Mouse (Mus musculus) forebrain, postnatal 0 days (tissue): ENCODE data around the gene Tmem63a. TPM values are rescaled to one million over a fixed set of nuclear protein-coding genes. Genes with fewer than 3 reads are reported as not detected.

Experiments used
- ATAC-seq: fragments of 200-750 bp; cut with Nextera tagmentation; 2 replicates; pipeline ENCODE4 v1.8.0; 2017; ENCODE audit warnings: mild to moderate bottlenecking, moderate library complexity
- DNase-seq: peaks from one replicate; pipeline ENCODE4 v3.0.0-alpha.2; 2015
- H3K27ac ChIP-seq: fragments of 300-500 bp; sonication (generic); 2 replicates; pipeline ENCODE4 v1.5.1; 2014; ENCODE audit warnings: low read depth, mild to moderate bottlenecking, antibody characterized with exemption, low read length, moderate library complexity, mixed read lengths
- H3K27me3 ChIP-seq: fragments of 300-500 bp; sonication (generic); 2 replicates; pipeline ENCODE4 v1.6.1; 2014; ENCODE audit warnings: mild to moderate bottlenecking, low read length, mixed read lengths; ENCODE audit not compliant: insufficient read depth
- H3K36me3 ChIP-seq: fragments of 300-500 bp; sonication (generic); 2 replicates; pipeline ENCODE4 v1.6.1; 2014; ENCODE audit warnings: mild to moderate bottlenecking, moderate library complexity; ENCODE audit not compliant: insufficient read depth
- H3K4me1 ChIP-seq: fragments of 300-500 bp; sonication (generic); 2 replicates; pipeline ENCODE4 v1.6.1; 2014; ENCODE audit warnings: antibody characterized with exemption; ENCODE audit not compliant: insufficient read depth
- H3K4me2 ChIP-seq: fragments of 300-500 bp; sonication (generic); 2 replicates; pipeline ENCODE4 v1.6.1; 2014; ENCODE audit warnings: low read depth, mild to moderate bottlenecking, moderate library complexity
- H3K4me3 ChIP-seq: fragments of 300-500 bp; sonication (generic); 2 replicates; pipeline ENCODE4 v1.5.1; 2014; ENCODE audit warnings: low read depth, low read length, mixed read lengths
- H3K9ac ChIP-seq: fragments of 300-500 bp; sonication (generic); 2 replicates; pipeline ENCODE4 v1.6.1; 2014; ENCODE audit warnings: mild to moderate bottlenecking
- H3K9me3 ChIP-seq: fragments of 300-500 bp; sonication (generic); 2 replicates; pipeline ENCODE4 v1.6.1; 2016; ENCODE audit warnings: low read length
- CTCF ChIP-seq: sonication (generic); IDR thresholded peaks from 2 replicates; pipeline ENCODE4 v1.5.1; 2016; ENCODE audit warnings: antibody characterized with exemption, control low read depth, low read depth
- WGBS: fragments of 180-500 bp; shearing (Covaris S2); extraction: QIAGEN DNeasy Blood & Tissue Kit; methylation state at CpG from one replicate; pipeline ENCODE4 v1.1.7; 2014; 5-methylcytosine and 5-hydroxymethylcytosine counted together
- polyA plus RNA-seq: library from polyadenylated mRNA; unstranded; fragments of >200 nt; fragmentation: Nextera tagmentation; extraction: Ambion mirVana; gene quantifications from 2 replicates; pipeline ENCODE4 v1.2.1, GENCODE M21; 2015
- total RNA-seq: library from RNA; depleted of rRNA; stranded (reverse); fragments of >200 nt; gene quantifications from 2 replicates; pipeline ENCODE4 v1.2.3, GENCODE M21; 2014

The Tmem63a gene
- total and polyA plus RNA-seq, 2 experiments from 2014 or later, result 2.1 to 3.2 TPM

DNA sequence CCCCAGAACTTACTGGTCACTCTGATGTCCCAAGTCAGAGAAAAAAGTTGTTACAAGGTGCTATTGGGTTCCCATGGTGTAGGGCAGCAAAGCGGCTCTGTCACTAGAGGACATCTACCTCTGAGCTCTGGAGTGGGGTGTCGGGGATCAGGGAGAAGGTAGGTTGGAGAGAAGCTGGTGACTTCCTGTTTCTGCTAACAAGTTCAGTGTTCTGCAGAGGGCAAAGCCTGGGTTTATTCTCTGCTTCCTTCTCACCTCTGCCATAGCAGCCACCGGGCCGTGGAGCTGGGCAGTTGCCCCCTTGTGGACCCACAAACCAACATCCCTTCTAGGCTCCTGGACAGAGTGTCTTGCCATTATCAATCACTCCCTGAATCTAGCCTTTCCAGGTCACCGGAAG, 29.4 kb upstream of the Tmem63a start:
- 89% methylated on average over 5 of the region's 5 CpGs for WGBS
- Histone ChIP-seq H3K9ac (no peak overlapping the region), H3K36me3 (peaks cover 11% of the 10 kb centered on the region), H3K4me1 (no peaks in the 10 kb centered on the region), H3K4me2 (no peak overlapping the region), H3K27me3 (no peaks in the 10 kb centered on the region), H3K9me3 (no peaks in the 10 kb centered on the region), H3K27ac (no peak overlapping the region), H3K4me3 (no peak overlapping the region)
- DNase-seq, result no peak
- TF ChIP-seq CTCF, result no peak
- no peak for ATAC-seq

GRCm38 (mm10) chr1:180913797-180914196, 28.3 kb upstream of the Tmem63a start:
- ATAC-seq, result no peak
- H3K27ac ChIP-seq, result no peak overlapping the region
- H3K9me3 ChIP-seq, result no peaks in the 10 kb centered on the region
- H3K36me3 ChIP-seq, result peaks cover 1% of the 10 kb centered on the region; the same call in 1 of the 2 replicates
- no peak overlapping the region for H3K4me2 ChIP-seq
- 48% methylated on average over 4 of the region's 4 CpGs for WGBS
- no peak for TF ChIP-seq CTCF
- DNase-seq, result no peak
- H3K9ac ChIP-seq, result no peak overlapping the region
- H3K4me1 ChIP-seq, result no peaks in the 10 kb centered on the region
- H3K4me3 ChIP-seq, result no peak overlapping the region
- no peaks in the 10 kb centered on the region for H3K27me3 ChIP-seq

DNA sequence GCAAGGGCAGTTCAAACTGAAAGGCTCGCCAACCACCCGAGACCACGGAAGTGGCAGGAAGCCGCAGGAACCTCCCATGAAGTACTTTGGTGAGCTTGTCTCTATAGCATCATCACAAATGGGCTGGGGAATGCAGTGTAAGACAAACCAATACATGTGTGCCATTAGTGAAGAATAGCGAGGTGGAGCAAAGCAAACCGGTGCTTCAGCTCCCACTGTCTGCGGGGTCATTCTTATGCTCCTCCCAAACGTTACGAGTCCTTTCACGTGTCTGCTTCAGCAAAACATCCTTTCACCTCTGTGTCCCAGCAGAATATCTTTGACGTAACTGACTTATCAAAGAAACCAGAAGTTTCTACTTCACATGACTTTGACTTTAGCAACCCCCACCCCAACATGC, 25.7 kb upstream of the Tmem63a start:
- Histone ChIP-seq H3K9me3 (no peaks in the 10 kb centered on the region), H3K4me1 (no peaks in the 10 kb centered on the region), H3K27me3 (no peaks in the 10 kb centered on the region), H3K4me3 (no peak overlapping the region), H3K4me2 (no peak overlapping the region), H3K27ac (no peak overlapping the region), H3K9ac (no peak overlapping the region), H3K36me3 (no peaks in the 10 kb centered on the region)
- ATAC-seq, result no peak
- 91% methylated on average over 11 of the region's 11 CpGs for WGBS
- TF ChIP-seq CTCF, result no peak
- no peak for DNase-seq

DNA sequence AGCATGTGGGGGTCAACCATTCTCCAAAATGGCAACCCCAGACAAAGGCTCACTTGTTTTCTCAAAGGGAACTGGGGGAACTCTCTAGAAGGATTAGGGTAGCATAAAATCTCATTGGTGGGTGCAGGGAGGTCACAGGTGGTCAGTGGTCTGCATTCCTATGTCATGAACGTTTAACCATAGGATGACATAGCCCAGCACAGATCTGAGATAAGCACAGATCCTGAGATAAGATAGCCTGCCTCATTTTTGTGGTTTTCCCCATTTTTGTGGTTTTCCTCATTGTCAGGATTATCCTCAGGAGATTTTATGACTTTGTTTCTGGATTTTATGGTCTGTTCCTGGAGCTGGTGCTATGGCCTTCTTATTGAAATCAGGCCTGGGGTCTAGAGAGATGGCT, 25.1 kb upstream of the Tmem63a start:
- no peak for ATAC-seq

DNA sequence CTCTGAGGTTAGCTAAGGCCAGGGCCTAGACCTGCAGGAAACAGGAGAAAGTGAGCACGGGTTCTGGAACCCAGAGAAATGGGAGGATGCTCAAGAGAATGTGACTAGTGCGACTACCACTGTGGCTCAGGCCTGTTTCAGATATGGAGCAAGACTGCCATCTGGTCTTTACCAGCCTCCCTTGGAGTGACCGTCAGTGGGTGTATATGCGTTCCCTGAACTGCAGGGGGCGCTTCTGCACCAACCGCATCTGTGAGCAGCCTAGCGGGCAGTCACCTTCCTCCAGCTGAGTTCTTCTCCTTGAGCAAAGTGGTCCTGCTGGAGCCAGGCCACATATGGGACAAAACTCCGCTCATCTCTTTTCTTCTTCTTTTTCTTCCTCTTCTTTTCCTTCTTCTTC, 22.5 kb upstream of the Tmem63a start:
- H3K27me3 ChIP-seq, result no peaks in the 10 kb centered on the region
- no peak overlapping the region for H3K4me2 ChIP-seq
- H3K4me3 ChIP-seq, result no peak overlapping the region
- no peak overlapping the region for H3K27ac ChIP-seq
- H3K4me1 ChIP-seq, result no peaks in the 10 kb centered on the region
- TF ChIP-seq CTCF, result peak; percentile 36
- DNase-seq (no peak), ATAC-seq (no peak)
- 33% methylated on average over 8 of the region's 8 CpGs for WGBS
- H3K36me3 ChIP-seq, result no peaks in the 10 kb centered on the region
- H3K9ac ChIP-seq, result no peak overlapping the region
- no peaks in the 10 kb centered on the region for H3K9me3 ChIP-seq

More for the DNA sequence above, 25.1 kb upstream of the Tmem63a start:
- Histone ChIP-seq H3K4me3 (no peak overlapping the region), H3K9ac (no peak overlapping the region), H3K36me3 (no peaks in the 10 kb centered on the region), H3K27ac (no peak overlapping the region), H3K9me3 (no peaks in the 10 kb centered on the region), H3K4me2 (no peak overlapping the region), H3K4me1 (no peaks in the 10 kb centered on the region), H3K27me3 (no peaks in the 10 kb centered on the region)
- DNase-seq, result no peak
- 75% methylated on average over 1 of the region's 1 CpGs for WGBS
- no peak for TF ChIP-seq CTCF

DNA sequence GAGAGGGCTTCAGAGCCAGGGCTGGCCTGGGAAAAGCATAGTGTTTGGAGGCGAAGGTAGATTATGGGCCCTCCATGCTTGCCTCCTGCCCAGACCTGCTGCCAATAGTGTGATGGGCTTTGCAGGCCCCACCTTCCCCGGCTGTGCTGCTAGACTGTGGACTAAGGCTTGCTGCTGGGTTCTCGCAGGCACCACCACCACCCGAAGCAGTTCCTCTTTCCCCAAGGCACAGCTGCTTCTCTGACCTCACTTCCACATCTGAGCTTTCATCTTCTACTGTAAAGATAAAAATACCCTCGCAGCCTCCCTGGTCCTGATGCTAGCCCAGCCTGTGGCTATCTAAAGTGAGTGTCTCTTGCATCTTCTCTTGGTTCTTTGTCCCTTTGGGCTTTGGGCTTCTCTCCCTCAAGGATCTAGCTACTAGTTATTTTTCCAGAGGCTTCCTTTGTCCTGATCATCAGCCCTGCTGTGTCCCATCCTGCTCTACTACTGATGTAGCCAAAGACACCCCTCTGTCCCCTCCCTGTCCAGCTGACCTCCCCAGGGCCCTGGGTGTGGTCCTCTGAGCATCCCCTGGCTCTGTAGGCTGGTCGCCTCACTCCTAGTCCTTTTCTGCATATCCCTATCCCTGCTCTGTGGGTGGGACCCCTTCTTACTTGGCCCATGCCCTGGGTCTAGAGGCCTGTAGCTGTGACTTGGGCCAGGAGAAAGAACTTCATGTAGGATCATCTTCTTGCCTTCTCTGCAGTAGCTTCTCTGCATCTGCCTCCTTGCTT, 19.7 kb upstream of the Tmem63a start:
- Histone ChIP-seq H3K4me1 (no peaks in the 10 kb centered on the region), H3K27ac (no peak overlapping the region), H3K36me3 (no peaks in the 10 kb centered on the region), H3K4me2 (no peak overlapping the region), H3K9ac (no peak overlapping the region), H3K27me3 (no peaks in the 10 kb centered on the region), H3K4me3 (no peak overlapping the region), H3K9me3 (no peaks in the 10 kb centered on the region)
- ATAC-seq (no peak), DNase-seq (no peak)
- WGBS, result 67% methylated on average over 6 of the region's 6 CpGs
- TF ChIP-seq CTCF, result no peak

DNA sequence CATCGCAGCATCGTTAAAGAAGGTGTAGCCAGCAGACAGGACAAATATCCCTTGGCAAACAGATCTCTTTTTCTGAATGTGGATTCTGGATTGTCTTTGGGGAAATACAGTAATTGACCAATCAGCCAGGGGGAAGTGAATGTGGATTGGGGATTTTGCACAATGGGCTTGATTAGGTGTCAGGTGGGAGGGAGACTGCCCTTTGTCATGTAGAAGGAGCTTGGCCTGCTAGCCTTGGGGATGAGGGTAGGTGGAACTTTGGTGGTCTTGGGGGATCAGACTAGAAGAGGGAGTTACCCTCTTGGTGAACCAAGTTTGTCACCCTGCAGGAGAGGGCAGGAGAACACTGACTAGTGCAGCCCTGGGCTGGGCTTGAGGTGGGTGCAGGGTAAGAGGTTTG, 17.4 kb upstream of the Tmem63a start:
- no peak overlapping the region for H3K4me2 ChIP-seq
- no peaks in the 10 kb centered on the region for H3K36me3 ChIP-seq
- DNase-seq (no peak), ATAC-seq (no peak)
- H3K27me3 ChIP-seq, result no peaks in the 10 kb centered on the region
- H3K4me3 ChIP-seq, result no peak overlapping the region
- H3K9ac ChIP-seq, result no peak overlapping the region
- no peaks in the 10 kb centered on the region for H3K4me1 ChIP-seq
- 38% methylated on average over 2 of the region's 2 CpGs for WGBS
- no peaks in the 10 kb centered on the region for H3K9me3 ChIP-seq
- TF ChIP-seq CTCF, result no peak
- H3K27ac ChIP-seq, result no peak overlapping the region
